Mouse (Mus musculus): ENCODE measurements around the gene Adamtsl2. TPM values are rescaled to one million over a fixed set of nuclear protein-coding genes. Genes with fewer than 3 reads are reported as not detected.

Adamtsl2 gene
- 2.4 and 2.5 TPM in 2 replicates for polyA plus RNA-seq (2014; fragmentation: Nextera tagmentation; extraction: Ambion mirVana)

- Histone ChIP-seq H3K4me1 (ENCODE audit: control insufficient read depth, insufficient read depth, low read length) (peaks cover 10% of the 10 kb centered on the region; the same call in 1 of the 2 replicates), H3K4me3 (ENCODE audit: low read depth, low read length) (no peak within 1 kb of the TSS), H3K27ac (replicated peaks; ENCODE audit: low read depth, low read length) (no peak within 1 kb of the TSS), H3K36me3 (replicated peaks; ENCODE audit: control insufficient read depth, insufficient read depth, low read depth, low read length) (no peaks in the 10 kb centered on the region), H3K9ac (replicated peaks; ENCODE audit: low read length) (0 out of 2 replicates have a peak within 1 kb of the TSS, but pooled peaks have one; percentile 9), H3K27me3 (ENCODE audit: control insufficient read depth, insufficient read depth, low read length) (no peaks in the 10 kb centered on the region), H3K9me3 (replicated peaks; ENCODE audit: control insufficient read depth, low read length) (no peaks in the 10 kb centered on the region), H3K4me2 (ENCODE audit: low read depth, low read length) (peak within 1 kb of the TSS; percentile 0; the same call in 1 of the 2 replicates)
- DNase-seq (ENCODE audit: low spot score) (peak; percentile 59), ATAC-seq (replicated peaks; ENCODE audit: insufficient number of reproducible peaks, low FRiP score, low TSS enrichment, low read depth) (peak; percentile 68)
- WGBS = 2% methylated on average over 10 of the region's 10 CpGs
Measured at GRCm38 (mm10) chr2:27079152-27079584, at the start of gene Adamtsl2. Adamtsl2 (plus strand) TSS chr2:27079379.

DNA sequence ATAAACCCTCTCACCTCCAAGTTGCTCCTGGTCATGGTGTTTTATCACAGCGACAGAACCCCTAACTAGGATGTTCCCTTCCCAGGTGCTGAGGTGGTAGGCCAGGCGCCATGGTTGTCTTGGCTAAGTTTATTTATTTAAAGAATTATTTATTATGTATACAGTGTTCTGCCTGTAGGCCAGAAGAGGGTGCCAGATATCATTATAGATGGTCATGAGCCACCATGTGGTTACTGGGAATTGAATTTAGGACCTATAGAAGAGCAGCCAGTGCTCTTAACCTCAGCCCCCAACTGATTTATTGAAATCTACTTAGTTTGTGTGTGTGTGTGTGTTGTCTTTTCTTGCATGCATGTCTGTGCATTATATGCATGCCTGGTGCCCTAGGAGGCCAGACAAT lies 46.8 kb upstream of the Adamtsl2 start:
- Histone ChIP-seq H3K4me1 (ENCODE audit: control insufficient read depth, insufficient read depth, low read length) (no peaks in the 10 kb centered on the region), H3K9ac (replicated peaks; ENCODE audit: low read length) (no peak overlapping the region), H3K4me3 (ENCODE audit: low read depth, low read length) (no peak overlapping the region), H3K27me3 (ENCODE audit: control insufficient read depth, insufficient read depth, low read length) (no peaks in the 10 kb centered on the region), H3K4me2 (ENCODE audit: low read depth, low read length) (no peak overlapping the region), H3K27ac (replicated peaks; ENCODE audit: low read depth, low read length) (no peak overlapping the region), H3K9me3 (replicated peaks; ENCODE audit: control insufficient read depth, low read length) (no peaks in the 10 kb centered on the region), H3K36me3 (replicated peaks; ENCODE audit: control insufficient read depth, insufficient read depth, low read depth, low read length) (no peaks in the 10 kb centered on the region)
- DNase-seq (ENCODE audit: low spot score) (no peak), ATAC-seq (replicated peaks; ENCODE audit: insufficient number of reproducible peaks, low FRiP score, low TSS enrichment, low read depth) (no peak)
- 70% methylated on average over 2 of the region's 2 CpGs for WGBS

DNA sequence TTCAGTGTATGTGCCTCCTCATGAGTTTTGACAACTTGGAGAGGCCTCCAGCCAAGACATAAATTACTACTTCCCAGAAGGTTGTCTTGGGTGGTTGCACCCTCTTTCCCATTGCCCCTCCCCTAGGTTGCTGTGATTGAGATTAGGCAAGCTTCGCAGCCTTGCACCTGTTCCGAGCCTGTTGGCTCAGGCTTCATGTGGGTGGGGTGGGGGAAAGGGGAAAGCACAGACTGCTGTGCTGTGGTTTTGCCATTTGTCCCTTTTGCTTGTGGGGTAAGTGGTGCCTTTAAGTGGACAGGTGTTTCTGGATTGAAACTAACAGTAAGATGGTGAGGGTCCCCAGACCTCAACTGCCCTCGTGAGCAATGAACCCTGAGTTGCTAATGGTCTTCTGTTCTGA lies 43.2 kb upstream of the Adamtsl2 start:
- H3K9ac ChIP-seq (replicated peaks; ENCODE audit: low read length) = no peak overlapping the region
- H3K9me3 ChIP-seq (replicated peaks; ENCODE audit: control insufficient read depth, low read length) = no peaks in the 10 kb centered on the region
- ATAC-seq (replicated peaks; ENCODE audit: insufficient number of reproducible peaks, low FRiP score, low TSS enrichment, low read depth) (no peak), DNase-seq (ENCODE audit: low spot score) (no peak)
- 69% methylated on average over 3 of the region's 3 CpGs for WGBS
- H3K4me3 ChIP-seq (ENCODE audit: low read depth, low read length) = no peak overlapping the region
- no peak overlapping the region for H3K27ac ChIP-seq (replicated peaks; ENCODE audit: low read depth, low read length)
- H3K36me3 ChIP-seq (replicated peaks; ENCODE audit: control insufficient read depth, insufficient read depth, low read depth, low read length) = no peaks in the 10 kb centered on the region
- no peaks in the 10 kb centered on the region for H3K27me3 ChIP-seq (ENCODE audit: control insufficient read depth, insufficient read depth, low read length)
- H3K4me2 ChIP-seq (ENCODE audit: low read depth, low read length) = no peak overlapping the region
- H3K4me1 ChIP-seq (ENCODE audit: control insufficient read depth, insufficient read depth, low read length) = no peaks in the 10 kb centered on the region

DNA sequence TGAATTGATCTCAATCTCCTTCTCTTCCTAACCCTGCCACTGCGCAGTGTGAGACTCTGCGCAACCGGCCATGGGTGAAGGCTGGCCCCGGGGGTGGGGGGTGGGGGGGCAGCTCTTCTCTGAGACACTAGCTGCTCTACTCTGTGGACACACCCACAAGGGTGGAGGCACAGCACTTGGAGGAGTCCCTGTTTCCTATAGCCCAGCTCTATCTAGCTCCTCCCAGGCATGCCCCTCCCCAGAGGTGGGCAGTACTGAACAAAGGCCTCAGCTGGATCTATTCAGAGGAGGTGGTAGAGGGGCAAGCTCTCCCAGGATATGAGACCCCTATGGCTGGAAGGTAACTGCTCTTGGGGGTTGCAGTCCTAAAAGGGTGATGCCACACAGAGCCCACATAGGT lies 42.2 kb upstream of the Adamtsl2 start:
- H3K9me3 ChIP-seq (replicated peaks; ENCODE audit: control insufficient read depth, low read length) = no peaks in the 10 kb centered on the region
- no peak overlapping the region for H3K27ac ChIP-seq (replicated peaks; ENCODE audit: low read depth, low read length)
- no peaks in the 10 kb centered on the region for H3K27me3 ChIP-seq (ENCODE audit: control insufficient read depth, insufficient read depth, low read length)
- WGBS = 45% methylated on average over 4 of the region's 4 CpGs
- H3K4me2 ChIP-seq (ENCODE audit: low read depth, low read length) = no peak overlapping the region
- no peak overlapping the region for H3K9ac ChIP-seq (replicated peaks; ENCODE audit: low read length)
- ATAC-seq (replicated peaks; ENCODE audit: insufficient number of reproducible peaks, low FRiP score, low TSS enrichment, low read depth) (no peak), DNase-seq (ENCODE audit: low spot score) (no peak)
- no peak overlapping the region for H3K4me3 ChIP-seq (ENCODE audit: low read depth, low read length)
- no peaks in the 10 kb centered on the region for H3K4me1 ChIP-seq (ENCODE audit: control insufficient read depth, insufficient read depth, low read length)
- no peaks in the 10 kb centered on the region for H3K36me3 ChIP-seq (replicated peaks; ENCODE audit: control insufficient read depth, insufficient read depth, low read depth, low read length)

DNA sequence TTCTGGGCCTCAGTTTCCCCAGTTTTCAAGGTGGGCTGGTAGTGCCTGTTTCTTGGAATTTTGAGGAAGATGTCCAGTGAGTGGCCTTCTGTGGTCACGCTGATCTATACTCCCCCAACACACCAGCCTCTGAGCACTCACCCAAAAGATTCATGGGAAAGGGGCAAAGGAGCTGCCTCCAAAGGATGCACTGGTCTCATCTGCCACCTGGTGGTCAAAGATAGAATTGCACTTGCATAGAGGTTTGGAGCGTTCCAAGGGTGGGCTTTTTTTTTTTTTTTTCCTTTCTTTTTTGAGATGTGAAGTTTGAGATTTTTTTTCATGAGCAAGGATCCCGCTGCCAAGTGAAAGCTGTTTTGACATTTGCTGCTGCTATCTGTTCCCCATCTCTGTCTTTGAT lies 40.6 kb upstream of the Adamtsl2 start:
- DNase-seq (ENCODE audit: low spot score) (peak; percentile 90), ATAC-seq (replicated peaks; ENCODE audit: insufficient number of reproducible peaks, low FRiP score, low TSS enrichment, low read depth) (no peak; the same call in 1 of the 2 replicates)
- 2% methylated on average over 3 of the region's 3 CpGs for WGBS
- no peaks in the 10 kb centered on the region for H3K9me3 ChIP-seq (replicated peaks; ENCODE audit: control insufficient read depth, low read length)
- no peak overlapping the region for H3K4me3 ChIP-seq (ENCODE audit: low read depth, low read length)
- H3K9ac ChIP-seq (replicated peaks; ENCODE audit: low read length) = no peak overlapping the region
- no peaks in the 10 kb centered on the region for H3K36me3 ChIP-seq (replicated peaks; ENCODE audit: control insufficient read depth, insufficient read depth, low read depth, low read length)
- H3K27ac ChIP-seq (replicated peaks; ENCODE audit: low read depth, low read length) = no peak overlapping the region
- no peak overlapping the region for H3K4me2 ChIP-seq (ENCODE audit: low read depth, low read length)
- no peaks in the 10 kb centered on the region for H3K4me1 ChIP-seq (ENCODE audit: control insufficient read depth, insufficient read depth, low read length)
- H3K27me3 ChIP-seq (ENCODE audit: control insufficient read depth, insufficient read depth, low read length) = no peaks in the 10 kb centered on the region

GRCm38 (mm10) chr2:27039286-27039685 lies 39.9 kb upstream of the Adamtsl2 start:
- WGBS = 0% methylated on average over 1 of the region's 1 CpGs
- Histone ChIP-seq H3K4me1 (ENCODE audit: control insufficient read depth, insufficient read depth, low read length) (no peaks in the 10 kb centered on the region), H3K27ac (replicated peaks; ENCODE audit: low read depth, low read length) (no peak overlapping the region), H3K4me3 (ENCODE audit: low read depth, low read length) (no peak overlapping the region), H3K9me3 (replicated peaks; ENCODE audit: control insufficient read depth, low read length) (no peaks in the 10 kb centered on the region), H3K36me3 (replicated peaks; ENCODE audit: control insufficient read depth, insufficient read depth, low read depth, low read length) (no peaks in the 10 kb centered on the region), H3K9ac (replicated peaks; ENCODE audit: low read length) (no peak overlapping the region), H3K4me2 (ENCODE audit: low read depth, low read length) (no peak overlapping the region), H3K27me3 (ENCODE audit: control insufficient read depth, insufficient read depth, low read length) (no peaks in the 10 kb centered on the region)
- peak; percentile 20 for DNase-seq (ENCODE audit: low spot score)
- no peak for ATAC-seq (replicated peaks; ENCODE audit: insufficient number of reproducible peaks, low FRiP score, low TSS enrichment, low read depth)

GRCm38 (mm10) chr2:27042131-27042844 lies 36.9 kb upstream of the Adamtsl2 start:
- no peak overlapping the region for H3K27ac ChIP-seq (replicated peaks; ENCODE audit: low read depth, low read length)
- no peaks in the 10 kb centered on the region for H3K9me3 ChIP-seq (replicated peaks; ENCODE audit: control insufficient read depth, low read length)
- no peak overlapping the region for H3K4me2 ChIP-seq (ENCODE audit: low read depth, low read length)
- DNase-seq (ENCODE audit: low spot score) (no peak), ATAC-seq (replicated peaks; ENCODE audit: insufficient number of reproducible peaks, low FRiP score, low TSS enrichment, low read depth) (no peak)
- H3K4me3 ChIP-seq (ENCODE audit: low read depth, low read length) = no peak overlapping the region
- no peaks in the 10 kb centered on the region for H3K4me1 ChIP-seq (ENCODE audit: control insufficient read depth, insufficient read depth, low read length)
- no peaks in the 10 kb centered on the region for H3K27me3 ChIP-seq (ENCODE audit: control insufficient read depth, insufficient read depth, low read length)
- no peaks in the 10 kb centered on the region for H3K36me3 ChIP-seq (replicated peaks; ENCODE audit: control insufficient read depth, insufficient read depth, low read depth, low read length)
- H3K9ac ChIP-seq (replicated peaks; ENCODE audit: low read length) = no peak overlapping the region
- 69% methylated on average over 8 of the region's 8 CpGs for WGBS

- Histone ChIP-seq H3K36me3 (replicated peaks; ENCODE audit: control insufficient read depth, insufficient read depth, low read depth, low read length) (no peaks in the 10 kb centered on the region), H3K9me3 (replicated peaks; ENCODE audit: control insufficient read depth, low read length) (no peaks in the 10 kb centered on the region), H3K4me3 (ENCODE audit: low read depth, low read length) (no peak overlapping the region), H3K9ac (replicated peaks; ENCODE audit: low read length) (no peak overlapping the region), H3K4me2 (ENCODE audit: low read depth, low read length) (no peak overlapping the region), H3K27ac (replicated peaks; ENCODE audit: low read depth, low read length) (no peak overlapping the region), H3K4me1 (ENCODE audit: control insufficient read depth, insufficient read depth, low read length) (no peaks in the 10 kb centered on the region), H3K27me3 (ENCODE audit: control insufficient read depth, insufficient read depth, low read length) (no peaks in the 10 kb centered on the region)
- peak; percentile 86 for DNase-seq (ENCODE audit: low spot score)
- WGBS = 24% methylated on average over 3 of the region's 3 CpGs
- ATAC-seq (replicated peaks; ENCODE audit: insufficient number of reproducible peaks, low FRiP score, low TSS enrichment, low read depth) = peak; percentile 83
Measured at GRCm38 (mm10) chr2:27043461-27043860, 35.7 kb upstream of the Adamtsl2 start.
